Mouse (Mus musculus): ENCODE data around the gene Fbxl7. TPM values are rescaled to one million over a fixed set of nuclear protein-coding genes. Genes with fewer than 3 reads are reported as not detected.

Gene Fbxl7
- total and polyA plus RNA-seq, 3 experiments, result not detected

DNA sequence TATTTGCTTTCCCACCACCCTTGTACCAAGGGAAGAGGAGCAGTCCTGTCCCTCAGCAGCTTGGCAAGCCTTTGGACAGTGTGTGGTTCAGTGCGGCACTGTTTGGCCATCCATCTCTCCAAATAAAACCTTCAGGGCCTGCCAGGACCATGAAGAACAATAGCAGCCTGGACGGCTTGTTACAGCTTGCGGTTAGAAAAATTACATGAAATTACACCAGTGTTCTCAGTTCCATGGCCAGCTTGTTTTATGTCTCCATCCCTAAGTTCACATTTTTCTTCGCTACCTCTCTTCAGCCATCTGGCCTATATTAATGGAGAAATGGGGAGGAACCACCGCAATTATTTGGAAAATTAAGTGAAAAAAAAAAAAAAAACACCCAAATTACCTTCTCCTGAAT is 259.8 kb downstream of the Fbxl7 start:
- in situ Hi-C loops (cut with MboI; ENCODE audit: low pct_ligation_motif_present, low pct_unique_long_range_greater_than_20kb, low sequenced_read_pairs), result no loop called here
- no peak overlapping the region for H3K4me2 ChIP-seq (ENCODE audit: insufficient read depth, low read depth, poor library complexity, severe bottlenecking)
- H3K27me3 ChIP-seq (replicated peaks), result no peaks in the 10 kb centered on the region
- H3K9me3 ChIP-seq (replicated peaks; ENCODE audit: low read length), result no peaks in the 10 kb centered on the region
- no peaks in the 10 kb centered on the region for H3K4me1 ChIP-seq (ENCODE audit: control insufficient read depth in 1 of 2, insufficient read depth in 2 of 2)
- no peak overlapping the region for H3K4me3 ChIP-seq (replicated peaks in 1 of 3; ENCODE audit: low read depth in 2 of 3, low read length in 2 of 3, poor library complexity in 1 of 3)
- H3K79me2 ChIP-seq (replicated peaks; ENCODE audit: control insufficient read depth, extremely low read depth, insufficient read depth, poor library complexity, severe bottlenecking), result no peaks in the 10 kb centered on the region
- DNase-seq (ENCODE audit: extremely low read depth), result no peak
- no peak overlapping the region for H3K9ac ChIP-seq (ENCODE audit: insufficient read depth, low read depth)
- H3K27ac ChIP-seq (ENCODE audit: insufficient read depth, low read depth), result no peak overlapping the region
- no peaks in the 10 kb centered on the region for H3K36me3 ChIP-seq (replicated peaks in 1 of 2; ENCODE audit: control insufficient read depth in 1 of 2, insufficient read depth in 1 of 2, low read length in 1 of 2)
- TF ChIP-seq PAX5 (IDR thresholded peaks at IDR 0.05; ENCODE audit: low read length), result no peak
- no peak for TF ChIP-seq CTCF (conservative IDR thresholded peaks at IDR 0.05 in 1 of 2, IDR thresholded peaks at IDR 0.05 in 1 of 2; ENCODE audit: low read depth in 2 of 2, low read length in 2 of 2)
- TF ChIP-seq KAT2A (IDR thresholded peaks at IDR 0.05; ENCODE audit: insufficient replicate concordance, low read length), result no peak
- TF ChIP-seq MAFK (IDR thresholded peaks at IDR 0.05; ENCODE audit: insufficient replicate concordance, low read length), result no peak
- no peak for TF ChIP-seq POLR2AphosphoS2 (IDR thresholded peaks at IDR 0.05; ENCODE audit: low read depth, low read length)
- TF ChIP-seq JUND (conservative IDR thresholded peaks at IDR 0.05; ENCODE audit: low read depth, low read length), result no peak
- TF ChIP-seq MAX (IDR thresholded peaks at IDR 0.05; ENCODE audit: low read length), result no peak
- TF ChIP-seq RCOR1 (conservative IDR thresholded peaks at IDR 0.05; ENCODE audit: low read depth, low read length), result no peak
- no peak for TF ChIP-seq JUN (IDR thresholded peaks at IDR 0.05; ENCODE audit: insufficient read depth, low read depth, low read length)
- TF ChIP-seq ELF1 (IDR thresholded peaks at IDR 0.05; ENCODE audit: low read depth, low read length), result no peak
- no peak for TF ChIP-seq USF2 (conservative IDR thresholded peaks at IDR 0.05; ENCODE audit: low read depth, low read length)
- TF ChIP-seq EP300 (IDR thresholded peaks at IDR 0.05; ENCODE audit: low read length), result no peak
- dilution Hi-C loops (cut with MboI; ENCODE audit: extremely low pct_ligation_motif_present, extremely low pct_unique_long_range_greater_than_20kb, low sequenced_read_pairs), result no loop called here

DNA sequence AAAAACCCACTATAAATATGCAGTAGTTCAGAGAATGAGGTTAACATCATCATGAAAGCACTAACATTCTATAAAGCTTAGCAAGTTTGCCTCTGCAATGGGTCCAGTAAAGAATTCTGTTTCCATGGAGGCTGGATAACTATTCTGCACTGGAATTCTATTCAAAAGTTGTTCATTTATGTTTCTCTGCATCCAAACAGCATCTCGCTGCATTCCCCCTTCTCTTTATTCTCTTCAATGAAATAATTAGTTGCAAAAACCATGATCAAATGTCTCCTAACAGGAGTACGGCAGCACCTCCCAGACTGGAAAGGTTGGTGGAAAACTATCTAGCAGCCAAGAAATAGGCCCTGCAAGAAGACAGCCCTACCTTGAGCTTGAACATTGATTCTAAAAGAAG is 267.2 kb downstream of the Fbxl7 start:
- no peak for DNase-seq (ENCODE audit: extremely low read depth)
- Histone ChIP-seq H3K4me1 (ENCODE audit: control insufficient read depth in 1 of 2, insufficient read depth in 2 of 2) (no peaks in the 10 kb centered on the region; a peak in 1 of 4 replicates), H3K9ac (ENCODE audit: insufficient read depth, low read depth) (no peak overlapping the region), H3K9me3 (replicated peaks; ENCODE audit: low read length) (no peaks in the 10 kb centered on the region), H3K27me3 (replicated peaks) (no peaks in the 10 kb centered on the region), H3K4me3 (replicated peaks in 1 of 3; ENCODE audit: low read depth in 2 of 3, low read length in 2 of 3, poor library complexity in 1 of 3) (no peak overlapping the region), H3K27ac (ENCODE audit: insufficient read depth, low read depth) (no peak overlapping the region), H3K4me2 (ENCODE audit: insufficient read depth, low read depth, poor library complexity, severe bottlenecking) (no peak overlapping the region), H3K79me2 (replicated peaks; ENCODE audit: control insufficient read depth, extremely low read depth, insufficient read depth, poor library complexity, severe bottlenecking) (no peaks in the 10 kb centered on the region), H3K36me3 (replicated peaks in 1 of 2; ENCODE audit: control insufficient read depth in 1 of 2, insufficient read depth in 1 of 2, low read length in 1 of 2) (no peaks in the 10 kb centered on the region)
- in situ Hi-C loops (cut with MboI; ENCODE audit: low pct_ligation_motif_present, low pct_unique_long_range_greater_than_20kb, low sequenced_read_pairs), result no loop called here
- TF ChIP-seq CHD2 (IDR thresholded peaks at IDR 0.05; ENCODE audit: low read length) (no peak), CHD1 (IDR thresholded peaks at IDR 0.05; ENCODE audit: low read depth, low read length) (no peak), E2F4 (IDR thresholded peaks at IDR 0.05; ENCODE audit: insufficient replicate concordance, low read depth, low read length) (no peak), MAZ (IDR thresholded peaks at IDR 0.05; ENCODE audit: low read depth, low read length) (no peak), BHLHE40 (IDR thresholded peaks at IDR 0.05; ENCODE audit: low read depth, low read length) (no peak)
- dilution Hi-C loops (cut with MboI; ENCODE audit: extremely low pct_ligation_motif_present, extremely low pct_unique_long_range_greater_than_20kb, low sequenced_read_pairs), result no loop called here

Measured in CH12.LX (cell line).